Mouse (Mus musculus) brain, embryonic 14.5 days (tissue): ENCODE data around the gene Flt4.

Experiments
- CTCF ChIP-seq: fragments of 200-500 bp; IDR thresholded peaks from 2 replicates; pipeline ENCODE4 v1.5.1; 2012; ENCODE audit warnings: inconsistent platforms, mild to moderate bottlenecking, moderate library complexity, borderline replicate concordance; ENCODE audit not compliant: insufficient read depth, insufficient read length; ENCODE audit errors: extremely low read depth
- POLR2A ChIP-seq: fragments of 200-500 bp; IDR thresholded peaks from 2 replicates; pipeline ENCODE4 v1.6.1; 2012; ENCODE audit warnings: mild to moderate bottlenecking, inconsistent platforms, borderline replicate concordance; ENCODE audit not compliant: poor library complexity, insufficient read depth, insufficient read length, severe bottlenecking; ENCODE audit errors: extremely low read depth

DNA sequence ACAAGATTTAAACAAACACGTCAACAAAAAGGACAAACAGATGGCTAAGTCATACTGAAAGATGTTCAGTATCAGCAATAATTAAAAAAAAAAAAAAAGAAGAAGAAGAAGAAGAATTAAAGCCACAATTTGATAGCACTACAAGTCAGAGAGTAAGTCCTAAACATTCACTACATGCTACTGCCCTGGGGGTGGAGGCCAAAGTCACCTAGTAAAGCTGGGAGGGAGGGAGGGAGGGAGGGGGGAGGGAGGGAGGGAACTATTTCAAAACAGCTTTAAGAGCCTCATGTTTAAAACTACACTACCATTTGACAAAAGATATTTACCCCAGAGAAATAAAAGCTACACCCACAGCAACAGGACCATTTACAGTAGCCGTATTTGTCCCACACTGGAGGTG is 86.6 kb downstream of the Flt4 start:
- no peak for TF ChIP-seq CTCF
- TF ChIP-seq POLR2A: no peak
